Mouse (Mus musculus) CH12.LX (cell line): ENCODE measurements around the gene Pias4.

ENCODE experiments used
- CHD1 ChIP-seq: IDR thresholded peaks from 2 replicates; pipeline ENCODE4 v1.6.1; 2012; ENCODE audit warnings: low read depth, low read length, improper control_type of control experiment, inconsistent platforms
- CTCF ChIP-seq, 2 experiments: IDR thresholded peaks in 1 of 2; conservative IDR thresholded peaks in 1 of 2; 2 replicates each; pipeline ENCODE4 v1.5.1; 2011 to 2012; ENCODE audit warnings: low read depth in 2 of 2, low read length in 2 of 2, improper control_type of control experiment in 1 of 2, inconsistent platforms in 1 of 2, mild to moderate bottlenecking in 1 of 2, moderate library complexity in 1 of 2
- E2F4 ChIP-seq: IDR thresholded peaks from 2 replicates; pipeline ENCODE4 v1.6.1; 2011; ENCODE audit warnings: low read depth, low read length, improper control_type of control experiment; ENCODE audit not compliant: insufficient replicate concordance
- MEF2A ChIP-seq: IDR thresholded peaks from 2 replicates; pipeline ENCODE4 v1.6.1; 2014; ENCODE audit warnings: low read depth, mild to moderate bottlenecking, inconsistent platforms, low read length, improper control_type of control experiment, borderline replicate concordance
- NELFE ChIP-seq: IDR thresholded peaks from 2 replicates; pipeline ENCODE4 v1.6.1; 2011; ENCODE audit warnings: low read depth, low read length, improper control_type of control experiment
- POLR2A ChIP-seq: IDR thresholded peaks from 2 replicates; pipeline ENCODE4 v1.6.1; 2011; ENCODE audit warnings: low read depth, mild to moderate bottlenecking, improper control_type of control experiment, low read length

DNA sequence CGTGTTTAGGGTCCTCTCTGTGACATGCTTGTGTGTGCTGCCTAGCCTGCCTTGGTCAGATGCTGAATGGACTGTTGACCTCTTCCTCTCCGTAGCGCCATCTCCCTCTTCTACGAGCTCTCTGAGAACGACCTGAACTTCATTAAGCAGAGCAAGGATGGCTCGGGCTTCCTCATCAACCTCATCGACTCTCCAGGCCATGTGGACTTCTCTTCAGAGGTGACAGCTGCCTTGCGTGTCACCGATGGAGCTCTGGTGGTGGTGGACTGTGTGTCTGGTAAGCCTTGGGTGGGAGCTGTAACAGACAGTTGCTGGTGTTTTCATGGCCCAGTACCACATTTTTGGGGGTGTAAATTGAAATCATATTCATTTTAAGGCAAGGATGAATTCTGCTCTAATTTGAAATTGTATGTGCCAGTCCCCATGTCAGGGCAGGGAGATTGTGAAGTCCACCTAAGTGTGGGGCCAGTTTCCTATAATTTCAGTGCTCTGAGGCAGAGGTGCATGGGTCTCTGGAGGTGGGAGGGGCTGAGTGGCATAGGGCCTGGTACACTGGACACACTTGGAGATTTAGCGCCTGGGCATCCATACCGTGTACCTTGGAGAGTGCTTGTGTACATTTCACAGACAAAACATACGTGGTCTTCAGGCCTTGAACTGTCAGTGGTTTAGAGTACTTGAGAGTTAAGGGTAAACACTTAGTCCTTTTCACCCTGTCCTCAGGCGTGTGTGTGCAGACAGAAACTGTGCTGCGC is 10.4 kb upstream of the Pias4 start:
- TF ChIP-seq CTCF (conservative IDR thresholded peaks at IDR 0.05 in 1 of 2, IDR thresholded peaks at IDR 0.05 in 1 of 2; ENCODE audit: low read depth in 2 of 2, low read length in 2 of 2), result no peak
- no peak for TF ChIP-seq E2F4
- no peak for TF ChIP-seq MEF2A
- no peak for TF ChIP-seq NELFE
- no peak for TF ChIP-seq POLR2A
- no peak for TF ChIP-seq CHD1
